Mouse (Mus musculus) kidney, postnatal 25 days (tissue): ENCODE results near the gene Ipo5.
A peak's percentile ranks its signal among the peaks of the same experiment; 100 is the strongest.

Experiments used
- DNase-seq, 2 experiments: peaks; one replicate each; pipeline ENCODE4 v3.0.0; 2021; ENCODE audit warnings: mixed read lengths in 2 of 2

Gene Ipo5

GRCm38 (mm10) chr14:120910733-120911324 is at the start of gene Ipo5:
Ipo5 (plus strand) TSS chr14:120911224.
- DNase-seq: peak; percentile 95 to 99

DNA sequence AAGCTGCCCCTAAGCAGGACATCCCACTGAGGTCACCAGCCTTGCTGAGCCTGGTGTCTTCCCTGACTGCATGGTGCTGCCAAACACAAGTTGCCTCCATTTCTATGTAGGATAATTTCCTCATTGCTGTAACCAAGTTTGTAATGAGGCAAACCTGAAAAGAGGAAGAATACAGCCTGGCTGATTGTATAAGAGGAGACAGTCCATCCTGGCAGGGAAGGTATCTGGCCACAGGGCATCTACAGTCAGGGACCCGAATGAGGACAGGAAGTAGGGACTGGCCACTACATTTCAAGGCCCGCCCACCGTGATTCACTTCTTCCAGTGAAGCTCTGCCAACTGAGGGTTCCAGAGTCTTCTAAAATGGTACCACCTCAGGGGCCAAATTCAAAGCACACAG is 47.8 kb upstream of the Ipo5 start:
- DNase-seq: no peak

GRCm38 (mm10) chr14:120864896-120865295 is 46.1 kb upstream of the Ipo5 start:
- DNase-seq: no peak

DNA sequence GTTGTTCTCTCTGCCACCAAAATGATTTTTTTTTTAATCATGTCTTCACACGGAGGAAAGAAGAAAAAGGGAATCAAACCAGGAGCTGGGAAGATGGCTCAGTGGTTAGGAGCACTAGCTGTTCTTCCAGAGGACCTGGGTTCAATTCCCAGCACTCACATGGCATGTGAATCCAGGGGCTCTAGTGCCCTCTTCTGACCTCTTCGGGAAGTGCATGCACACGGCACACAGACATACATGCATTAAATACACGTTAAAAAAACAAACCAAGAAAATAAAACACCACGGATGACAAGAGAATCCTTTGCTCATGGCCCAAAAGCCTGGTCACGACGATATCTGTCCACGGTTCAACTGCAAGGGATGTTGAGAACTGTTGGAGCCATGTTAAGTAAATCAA is 44.5 kb upstream of the Ipo5 start:
- DNase-seq: no peak

DNA sequence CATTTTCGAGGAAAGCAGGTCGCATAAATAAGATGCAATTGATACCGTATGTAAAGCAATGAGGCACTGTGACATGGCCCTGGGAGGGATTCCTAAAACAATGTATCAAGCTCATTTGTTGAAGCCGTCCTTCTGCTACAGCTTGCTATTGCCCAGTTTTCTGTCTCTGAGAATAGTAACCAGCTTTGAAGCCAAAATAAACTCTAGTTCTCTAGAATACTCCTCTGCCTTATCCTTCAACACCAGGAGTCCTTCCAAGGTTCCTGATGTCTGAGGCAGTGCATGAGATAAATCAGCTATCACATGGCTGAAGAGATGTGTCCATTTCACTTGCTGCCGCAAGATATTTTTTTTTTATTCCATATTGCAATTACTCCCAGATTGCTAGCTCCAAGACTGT is 43.9 kb upstream of the Ipo5 start:
- no peak for DNase-seq

GRCm38 (mm10) chr14:120868494-120868893 is 42.5 kb upstream of the Ipo5 start:
- DNase-seq: peak in 1 of 2 experiments; percentile 10

- no peak for DNase-seq
Observed at GRCm38 (mm10) chr14:120870736-120871135, 40.3 kb upstream of the Ipo5 start.

DNA sequence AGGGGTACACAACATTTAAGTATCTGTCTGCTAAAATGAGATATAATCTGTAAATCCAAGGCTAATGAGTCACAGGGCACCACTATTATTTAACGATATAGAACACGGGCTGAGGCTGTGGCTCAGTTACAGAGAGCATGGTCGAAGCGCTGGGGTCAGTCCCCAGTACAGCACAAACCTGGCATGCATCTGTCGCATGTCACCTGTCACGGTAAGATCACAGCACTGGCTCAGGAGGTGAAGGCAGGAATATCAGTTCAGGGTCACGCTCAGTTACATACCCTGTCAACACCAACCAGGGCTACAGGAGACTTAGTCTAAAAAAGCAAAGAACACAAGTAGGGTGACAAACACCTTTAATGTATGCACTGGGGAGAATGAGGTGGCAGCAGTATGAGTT is 36.6 kb upstream of the Ipo5 start:
- DNase-seq: no peak

DNA sequence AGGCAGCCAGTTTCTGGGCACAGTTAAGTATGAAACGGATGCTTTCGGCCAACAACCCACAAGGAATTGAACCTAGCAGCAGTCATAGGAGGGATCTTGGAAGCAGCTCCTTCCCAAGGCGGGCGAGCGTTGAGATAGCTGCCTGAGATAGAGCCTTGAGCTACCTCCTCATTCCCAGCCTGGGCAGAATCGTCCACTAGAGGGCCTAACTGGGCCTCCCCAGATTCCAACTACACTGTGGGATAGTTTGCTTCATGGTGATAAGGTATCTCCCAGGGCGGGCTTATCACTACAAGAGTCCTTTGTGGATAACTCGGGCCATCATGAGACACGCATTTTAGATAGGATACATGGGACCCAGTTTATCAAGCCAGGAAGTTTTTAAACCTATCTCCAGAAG is 35.9 kb upstream of the Ipo5 start:
- peak in 1 of 2 experiments; percentile 9 for DNase-seq

DNA sequence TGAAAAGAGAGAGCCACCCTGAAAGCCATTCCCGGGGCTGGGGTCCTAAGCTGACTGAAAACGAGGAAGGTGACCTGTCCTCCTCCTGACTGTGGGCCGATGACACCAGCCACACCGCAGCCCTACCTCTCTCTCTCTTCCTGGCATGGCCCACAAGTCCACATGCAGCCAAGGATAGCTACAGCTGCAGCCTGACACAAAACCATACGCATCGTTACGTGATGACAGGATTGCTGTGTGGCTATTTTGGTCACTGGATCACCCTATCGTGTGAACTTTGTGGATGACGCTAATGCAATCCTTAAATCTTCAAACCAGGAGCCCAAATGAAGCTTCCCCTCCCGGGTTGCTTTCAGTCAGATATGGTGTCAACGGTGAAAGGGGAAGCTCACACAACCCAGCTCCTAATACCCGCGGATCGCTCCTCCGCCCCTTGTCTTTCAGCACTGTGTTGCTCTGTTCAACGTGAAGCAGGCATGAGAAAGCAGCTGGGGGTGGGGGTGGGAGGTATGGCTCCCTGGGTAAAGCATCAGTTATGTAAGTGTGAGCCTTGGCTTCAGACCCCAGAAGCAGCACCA is 35.1 kb upstream of the Ipo5 start:
- no peak for DNase-seq

DNA sequence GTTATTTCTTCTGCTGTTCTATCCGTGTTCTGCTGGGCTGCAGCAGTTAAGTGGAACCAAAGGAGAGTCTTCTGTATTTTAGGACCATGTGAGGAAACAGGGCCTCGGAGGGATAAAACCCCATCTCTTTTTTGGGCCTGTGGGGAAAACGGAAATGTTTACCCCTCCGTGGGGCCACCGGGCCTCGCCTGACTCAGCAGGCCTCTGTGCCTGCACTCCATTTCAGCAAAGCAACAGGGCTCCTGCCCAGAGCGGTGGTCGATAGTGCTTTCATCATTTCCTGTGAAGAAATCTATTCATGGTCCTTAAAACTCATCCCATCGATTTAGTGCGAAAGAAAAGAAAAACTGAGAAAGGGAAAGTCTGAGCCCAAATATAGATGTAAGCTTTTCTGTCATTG is 33.9 kb upstream of the Ipo5 start:
- no peak for DNase-seq

DNA sequence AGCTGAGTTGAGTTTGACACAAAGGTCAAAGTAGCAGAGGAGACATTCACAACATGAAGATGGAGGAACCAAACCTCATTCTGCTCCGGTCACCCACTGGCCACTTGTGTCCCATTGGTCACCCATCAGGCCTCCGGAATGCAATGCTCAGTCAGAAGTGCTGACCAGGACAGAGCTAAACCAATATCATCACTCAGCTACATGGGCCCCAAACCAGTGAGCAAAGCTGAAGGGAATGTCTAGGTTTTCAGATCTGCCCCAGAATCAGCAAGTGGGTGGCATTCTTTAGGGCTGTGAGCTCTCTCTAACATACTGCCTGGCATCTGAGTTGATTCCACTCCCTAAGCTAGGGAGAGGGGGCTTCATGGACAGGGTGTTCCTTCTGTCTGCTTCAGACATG is 32.0 kb upstream of the Ipo5 start:
- no peak for DNase-seq

GRCm38 (mm10) chr14:120880601-120881000 is 30.4 kb upstream of the Ipo5 start:
- DNase-seq: no peak

DNA sequence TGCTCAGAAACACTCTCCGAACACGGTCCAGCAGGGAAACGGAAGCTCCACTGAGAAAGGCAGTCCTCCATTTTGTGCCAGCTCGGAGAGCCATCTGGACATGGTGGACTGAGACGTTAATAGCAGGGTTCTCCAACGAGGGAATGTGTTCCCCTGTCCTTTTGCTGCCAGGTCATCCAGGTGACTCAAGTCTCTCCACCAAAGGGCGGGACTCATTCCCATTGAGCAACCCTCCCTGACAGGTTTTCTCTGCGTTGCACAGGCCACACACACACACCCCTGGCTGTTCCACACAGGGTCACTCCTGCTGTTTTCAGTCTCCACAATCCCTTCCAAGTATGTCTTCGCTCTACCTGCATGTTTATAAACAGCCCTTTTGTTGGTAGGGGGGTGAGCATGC is 30.0 kb upstream of the Ipo5 start:
- DNase-seq: no peak

GRCm38 (mm10) chr14:120888681-120889080 is 22.3 kb upstream of the Ipo5 start:
- no peak for DNase-seq

DNA sequence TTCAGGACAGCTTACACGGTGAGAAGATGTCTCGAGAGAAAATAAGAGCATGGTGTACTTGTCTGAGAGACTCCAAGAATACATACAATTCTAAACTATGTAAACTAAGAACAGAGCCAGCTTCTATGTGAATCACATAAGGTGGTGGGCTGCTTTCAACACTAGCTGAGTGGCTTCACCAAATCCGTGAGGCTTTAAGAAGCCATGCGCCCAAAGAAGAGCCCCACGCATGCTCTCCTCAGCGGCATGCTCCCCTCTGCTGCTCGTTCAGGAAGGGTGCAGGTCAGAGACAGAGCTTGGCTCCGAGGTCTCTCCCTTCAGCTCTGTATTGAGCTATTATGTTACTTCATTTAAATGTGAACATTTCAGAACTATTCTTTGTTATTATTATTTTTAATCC is 18.7 kb upstream of the Ipo5 start:
- DNase-seq: no peak

- no peak for DNase-seq
Observed at GRCm38 (mm10) chr14:120896613-120897012, 14.4 kb upstream of the Ipo5 start.

DNA sequence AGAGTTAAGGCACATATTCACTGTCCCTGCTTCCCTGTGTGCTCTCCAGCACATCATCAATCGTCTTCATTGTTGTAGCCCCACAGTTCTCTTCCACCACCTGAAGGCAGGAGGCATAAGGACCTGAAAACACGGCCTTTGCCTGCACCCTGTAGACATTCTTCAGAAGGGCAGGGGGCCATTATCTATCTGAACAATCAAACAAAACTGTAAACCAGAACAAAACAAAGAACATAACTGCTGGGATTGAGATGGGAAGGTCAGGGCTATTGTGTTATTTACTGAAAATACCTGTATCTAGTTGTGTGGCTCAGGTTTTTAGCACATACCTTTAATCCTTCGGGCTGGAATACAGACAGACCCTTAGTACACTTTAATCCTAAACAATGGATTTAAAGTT is 12.1 kb upstream of the Ipo5 start:
- no peak for DNase-seq

DNA sequence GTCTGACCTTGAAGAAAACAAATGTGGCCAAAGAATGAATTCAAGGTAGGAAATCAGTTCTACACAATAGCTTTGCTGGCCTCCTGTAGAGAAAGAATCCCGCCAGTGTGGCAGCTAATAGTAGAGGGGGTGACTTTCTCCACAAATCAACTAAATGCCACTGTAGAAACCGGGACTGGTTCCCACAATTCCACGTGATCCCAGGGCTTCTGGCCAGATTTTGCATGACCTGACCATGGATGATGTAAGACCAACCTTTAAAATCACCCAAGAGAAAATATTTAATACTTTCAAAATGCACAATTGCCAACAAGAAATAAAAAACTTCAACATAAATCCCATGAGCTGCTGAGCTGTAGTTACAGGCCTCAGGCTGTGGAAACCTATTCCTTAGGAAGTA is 1.6 kb upstream of the Ipo5 start:
- DNase-seq: peak; percentile 55 to 68

- peak in 1 of 2 experiments; percentile 4 for DNase-seq
Observed at GRCm38 (mm10) chr14:120910320-120910719, 704 bp upstream of the Ipo5 start.

DNA sequence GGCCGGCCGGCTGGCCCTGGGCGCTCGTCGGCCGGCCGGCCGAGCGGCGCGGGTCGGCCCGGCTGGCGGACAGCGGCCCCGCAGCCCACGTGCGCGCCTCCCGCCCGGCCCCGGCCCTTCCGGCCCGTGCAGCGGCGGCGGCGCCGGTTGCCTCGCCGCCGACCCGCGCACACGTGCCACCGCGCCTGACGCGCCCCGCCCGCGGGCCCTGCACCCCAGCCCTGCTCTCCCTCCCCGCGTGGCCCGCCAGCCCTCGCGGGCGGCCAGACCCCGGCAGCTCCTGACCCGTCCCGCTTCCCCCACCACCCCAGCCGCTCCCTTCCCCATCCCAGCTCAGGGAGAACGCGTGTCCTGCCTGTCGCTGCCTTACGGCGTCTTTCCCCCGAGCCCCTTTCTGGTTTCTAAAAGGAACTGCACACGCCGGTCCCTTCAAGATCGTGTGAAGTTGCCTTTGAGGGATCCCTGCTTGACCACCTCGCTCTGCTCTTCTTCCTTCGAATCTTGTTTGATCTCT is 421 bp downstream of the Ipo5 start:
- DNase-seq: peak; percentile 36 to 71

DNA sequence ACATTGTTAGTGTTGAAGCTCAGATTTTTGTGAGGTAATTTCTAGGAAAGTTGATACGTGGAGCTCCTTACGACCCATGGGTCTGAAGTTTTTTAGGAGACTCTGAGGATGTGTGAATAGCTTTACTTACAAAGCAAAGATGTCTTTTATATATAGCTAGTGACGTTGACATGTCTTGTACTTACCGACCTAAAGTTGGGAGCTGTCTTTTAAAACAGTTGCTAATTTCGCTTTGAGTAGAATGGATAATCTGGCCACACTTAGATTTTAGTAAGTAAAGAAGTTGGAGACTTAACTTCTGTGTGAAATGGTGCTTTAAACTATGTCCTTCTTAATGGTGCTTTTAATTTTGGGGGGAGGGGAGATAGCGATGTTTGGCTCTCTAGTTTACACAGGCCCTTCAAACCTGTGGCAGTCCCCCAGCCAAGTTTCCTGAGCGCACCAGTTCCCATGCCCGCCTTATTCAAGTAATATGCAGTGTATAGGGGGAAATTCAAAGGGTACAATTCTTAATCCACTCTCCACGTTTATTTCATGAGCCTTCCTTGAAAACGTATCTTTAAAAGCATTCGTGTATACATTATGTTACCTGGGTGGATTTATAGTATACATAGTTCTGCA is 1.2 kb downstream of the Ipo5 start:
- DNase-seq: no peak

DNA sequence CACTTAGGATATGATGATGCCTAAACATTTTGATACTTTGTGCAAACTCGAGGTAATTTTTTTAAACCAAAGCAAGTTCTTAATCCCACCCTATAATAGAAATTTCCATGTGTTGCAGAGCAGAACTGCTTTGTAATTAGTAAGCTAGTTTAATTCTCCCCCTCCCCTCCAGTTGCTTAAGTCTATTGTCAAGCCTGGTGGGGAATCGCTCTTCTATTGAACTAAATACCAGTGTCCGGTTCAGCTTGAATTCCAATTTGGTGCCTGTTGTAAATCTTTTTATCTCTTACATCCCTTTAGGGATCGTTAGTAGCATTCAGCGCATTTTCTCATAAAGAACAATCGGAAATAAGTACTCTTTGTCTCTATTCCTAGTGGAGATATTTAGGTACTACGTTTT is 1.9 kb downstream of the Ipo5 start:
- DNase-seq: no peak

GRCm38 (mm10) chr14:120921805-120922204 is 10.8 kb downstream of the Ipo5 start:
- DNase-seq: no peak

- DNase-seq: no peak
Observed at GRCm38 (mm10) chr14:120924044-120924443, 13.0 kb downstream of the Ipo5 start.
